Mouse (Mus musculus) skeletal muscle tissue, postnatal 0 days (tissue): Measurements from ENCODE around the gene Tmem95. TPM values are rescaled to one million over a fixed set of nuclear protein-coding genes. Genes with fewer than 3 reads are reported as not detected.

Experiments
- microRNA-seq, 2 experiments: library from miRNA; unstranded; fragments of <30 nt; microRNA quantifications; one replicate each; pipeline ENCODE4; 2016
- polyA plus RNA-seq: library from polyadenylated mRNA; unstranded; fragments of >200 nt; fragmentation: Nextera tagmentation; extraction: Ambion mirVana; gene quantifications from 2 replicates; pipeline ENCODE4 v1.2.1, GENCODE M21; 2015

Tmem95 gene
- not detected in 2 replicates for polyA plus RNA-seq

DNA sequence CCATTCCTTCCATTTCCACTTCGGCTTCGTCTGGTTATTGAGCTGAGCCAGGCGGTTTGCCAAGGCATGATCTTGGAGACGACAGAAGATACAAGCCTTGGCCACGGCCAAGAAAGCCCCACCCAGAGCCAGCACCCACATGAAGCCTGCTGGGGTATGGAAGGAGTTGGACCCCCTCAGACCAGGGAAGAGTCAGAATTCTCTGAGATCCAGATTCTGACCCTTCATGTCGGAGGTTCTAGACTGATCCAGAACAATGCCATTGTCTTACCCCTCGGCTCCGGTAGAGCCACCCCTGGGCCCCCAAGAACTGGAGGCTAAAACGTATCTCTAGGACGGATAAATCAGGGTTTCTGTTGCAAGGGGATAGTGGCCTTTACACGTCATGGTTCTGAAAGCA lies at the start of gene Tmem95:
Tmem95 (minus strand) TSS at position 141 of the 400 bp plus-strand sequence.

DNA sequence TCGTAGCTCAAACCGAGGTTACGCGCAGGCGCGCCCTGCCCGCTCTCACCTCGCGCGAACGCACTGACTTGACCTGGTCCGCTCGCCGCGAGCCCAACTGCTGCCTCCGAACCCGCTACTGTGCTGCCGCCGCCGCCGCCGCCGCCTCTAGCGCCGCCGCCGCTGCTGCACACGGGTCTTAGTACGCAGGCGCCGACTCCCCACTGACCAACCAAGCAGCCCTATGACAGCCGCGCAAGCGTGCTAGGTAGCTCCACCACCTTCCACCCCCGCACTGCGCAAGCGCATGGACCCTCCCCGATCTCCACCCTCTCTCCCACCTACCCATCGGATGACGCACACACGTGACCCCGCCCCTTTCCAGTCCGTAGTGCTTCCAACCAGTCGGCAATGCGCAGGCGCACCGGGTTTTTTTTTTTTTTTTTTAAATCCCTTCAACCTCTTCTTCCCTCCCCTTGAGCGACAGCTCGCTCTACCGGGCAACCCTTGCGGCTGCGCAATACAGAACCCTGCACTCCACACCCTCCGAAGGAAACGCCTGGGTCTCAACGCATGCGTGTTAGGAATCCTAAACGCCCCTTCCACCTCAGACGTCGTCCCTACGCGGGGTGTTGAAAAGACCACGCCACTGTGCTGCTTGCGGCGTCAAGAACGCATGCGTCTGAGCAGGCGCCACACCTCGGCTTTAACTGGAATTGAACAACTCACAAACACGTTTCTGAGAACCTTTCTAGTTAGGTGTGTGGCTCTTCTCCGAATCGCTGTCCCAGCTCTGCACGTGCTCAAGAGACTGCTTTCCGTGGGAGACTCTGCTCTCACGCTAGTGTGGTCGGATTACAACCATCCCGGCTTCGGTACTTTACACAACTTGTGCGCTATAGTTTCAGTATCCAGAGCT lies 43.5 kb upstream of the Tmem95 start, which contains the start of gene Eif5a:
Eif5a (minus strand) TSS at position 845 of the 898 bp plus-strand sequence.

DNA sequence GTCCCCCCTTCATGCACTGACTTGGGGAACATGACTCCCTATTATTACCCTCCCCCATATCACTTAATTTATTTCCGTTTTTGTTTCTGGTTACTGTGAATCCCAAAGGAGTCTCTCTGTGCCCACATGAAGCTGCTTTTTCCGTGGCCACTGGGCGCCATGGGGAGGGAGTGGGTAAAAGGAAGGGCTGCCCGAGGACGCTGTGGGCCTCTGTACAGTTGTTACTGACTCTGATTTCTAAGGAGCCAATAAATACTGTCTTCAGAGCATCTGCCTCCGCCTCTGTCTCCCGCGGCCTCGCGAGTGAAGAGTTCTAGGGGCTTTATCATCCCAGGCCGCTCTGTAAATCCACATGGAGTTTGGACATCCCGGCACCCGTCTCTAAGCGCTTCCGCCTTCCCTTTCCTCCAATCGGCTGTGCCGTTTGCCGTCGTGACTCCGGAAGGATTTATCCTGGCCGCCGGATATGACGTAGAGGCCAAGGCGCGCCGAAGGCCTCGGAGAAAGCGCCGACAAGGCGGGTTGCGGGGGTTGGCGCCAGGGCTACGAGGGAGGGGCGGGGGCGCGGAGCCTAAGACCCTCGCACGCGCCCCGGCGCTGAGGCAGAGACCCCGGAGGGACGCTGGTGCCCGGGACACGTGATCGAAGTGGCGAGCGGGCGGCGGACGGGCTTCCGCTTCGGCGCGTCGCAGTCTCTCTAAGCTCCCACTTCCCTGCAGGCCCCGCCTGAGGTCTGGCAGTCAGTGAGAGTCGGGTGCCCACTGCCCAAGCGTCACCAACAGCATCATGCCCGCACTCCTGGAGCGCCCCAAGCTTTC lies 35.9 kb upstream of the Tmem95 start, which contains the start of gene Gps2:
Gps2 (plus strand) TSS at position 335 of the 818 bp plus-strand sequence.

DNA sequence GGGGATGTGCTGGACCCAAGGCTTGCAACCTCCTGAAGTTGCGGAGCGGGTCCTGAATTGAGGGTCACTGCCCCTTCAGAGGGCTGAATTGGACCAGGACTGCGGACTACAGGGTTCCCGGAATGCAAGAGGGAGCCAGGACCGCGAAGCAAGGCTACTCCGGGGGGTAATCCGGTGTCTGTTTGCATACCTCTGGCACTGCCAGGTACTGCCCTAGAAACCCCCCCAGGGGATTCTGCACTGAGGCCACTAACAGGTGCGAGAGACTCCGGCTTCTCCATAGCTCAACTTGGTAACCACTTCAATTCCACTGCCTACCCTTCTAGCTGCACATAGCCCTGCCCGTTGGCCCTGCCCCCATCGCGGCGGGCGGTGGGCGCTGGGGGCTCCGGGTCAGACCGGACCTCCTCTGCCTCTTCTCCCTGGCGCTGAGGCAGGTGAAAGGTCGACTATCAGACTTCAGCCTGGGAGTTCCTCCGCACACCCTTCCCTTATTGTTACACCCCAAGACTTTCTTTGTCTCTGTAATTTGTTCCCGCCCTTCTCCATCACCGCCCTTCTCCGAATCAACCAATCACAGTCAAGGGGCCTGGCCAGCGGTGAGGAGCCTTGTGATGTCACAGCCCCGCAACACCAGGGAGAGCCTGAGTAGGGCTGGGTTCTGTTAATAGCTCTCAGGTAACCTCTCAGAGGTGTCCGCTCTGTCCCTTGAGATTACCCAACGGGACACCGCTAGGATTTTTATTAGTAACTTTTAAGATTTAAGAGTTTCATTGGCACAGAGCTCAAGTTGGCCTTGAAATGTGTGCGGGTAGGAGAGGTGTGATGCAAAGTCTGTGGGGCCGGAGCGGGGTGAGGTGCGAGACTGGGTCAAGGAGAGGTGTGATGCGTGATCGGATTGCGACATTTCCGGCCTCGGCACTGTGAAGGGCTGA lies 22.9 kb upstream of the Tmem95 start, which contains the start of the genes 2810408A11Rik and Neurl4:
2810408A11Rik (minus strand) TSS at position 517 of the 935 bp plus-strand sequence.
Neurl4 (plus strand) TSS at position 602 of the 935 bp plus-strand sequence.

DNA sequence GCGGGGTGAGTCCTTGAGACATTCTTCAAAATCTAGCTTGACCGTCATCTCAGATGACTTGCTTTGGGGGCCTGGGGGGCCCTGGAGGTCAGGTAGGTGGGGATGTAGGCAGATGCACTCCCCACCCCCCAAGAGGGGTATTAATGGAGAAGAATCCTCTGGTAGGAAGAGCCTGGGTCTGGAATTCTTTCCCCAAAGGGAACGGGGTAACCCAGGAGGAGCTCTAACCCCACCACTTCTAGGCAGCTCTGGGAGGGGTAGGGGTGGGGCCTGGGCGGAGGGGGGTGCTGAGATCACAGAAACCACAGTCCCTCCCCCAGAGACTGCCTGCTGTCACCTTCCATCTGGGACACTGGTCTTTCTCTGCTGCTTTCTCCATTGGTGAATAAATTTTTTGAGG lies 17.5 kb upstream of the Tmem95 start, which contains the start of gene Acap1:
Acap1 (minus strand) TSS at position 249 of the 400 bp plus-strand sequence.

DNA sequence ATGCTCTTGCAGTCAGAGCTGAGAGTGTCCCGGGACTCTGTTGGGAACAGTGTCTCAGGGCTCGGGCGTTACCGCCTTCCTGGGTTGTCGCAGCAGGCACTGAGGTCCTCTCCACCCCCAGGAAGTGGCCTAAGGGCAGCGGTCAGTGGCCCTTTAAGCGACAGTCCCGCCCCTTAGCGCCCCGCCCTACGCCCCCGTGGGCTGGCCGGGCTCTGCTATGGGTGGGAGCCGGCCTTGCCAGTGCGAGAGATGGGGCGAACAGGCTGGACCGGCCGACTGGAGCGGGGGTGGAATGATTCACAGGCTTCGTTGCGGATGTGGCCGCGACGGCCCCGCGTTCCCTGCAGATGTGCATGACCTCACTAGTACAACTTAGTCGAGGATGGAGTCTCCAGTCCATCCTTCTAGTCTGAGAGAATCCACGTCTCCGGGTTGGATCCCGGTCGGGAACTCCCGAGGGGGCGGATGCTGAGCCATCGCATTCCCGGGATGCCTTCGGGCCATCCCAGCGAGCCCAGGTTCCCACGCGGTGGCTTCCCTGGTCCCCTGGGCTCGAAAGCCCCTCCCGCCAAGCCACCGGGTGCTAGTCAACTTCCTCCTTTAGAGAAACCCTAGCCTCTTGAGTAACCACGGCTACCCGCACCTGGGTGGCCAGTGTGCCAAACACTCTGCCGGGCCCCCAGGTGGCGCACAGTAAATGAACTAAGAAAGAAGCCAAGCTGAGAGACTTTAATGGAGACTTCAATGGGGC lies 3.2 kb upstream of the Tmem95 start, which contains the start of gene Kctd11:
Kctd11 (minus strand) TSS at position 554 of the 751 bp plus-strand sequence.

DNA sequence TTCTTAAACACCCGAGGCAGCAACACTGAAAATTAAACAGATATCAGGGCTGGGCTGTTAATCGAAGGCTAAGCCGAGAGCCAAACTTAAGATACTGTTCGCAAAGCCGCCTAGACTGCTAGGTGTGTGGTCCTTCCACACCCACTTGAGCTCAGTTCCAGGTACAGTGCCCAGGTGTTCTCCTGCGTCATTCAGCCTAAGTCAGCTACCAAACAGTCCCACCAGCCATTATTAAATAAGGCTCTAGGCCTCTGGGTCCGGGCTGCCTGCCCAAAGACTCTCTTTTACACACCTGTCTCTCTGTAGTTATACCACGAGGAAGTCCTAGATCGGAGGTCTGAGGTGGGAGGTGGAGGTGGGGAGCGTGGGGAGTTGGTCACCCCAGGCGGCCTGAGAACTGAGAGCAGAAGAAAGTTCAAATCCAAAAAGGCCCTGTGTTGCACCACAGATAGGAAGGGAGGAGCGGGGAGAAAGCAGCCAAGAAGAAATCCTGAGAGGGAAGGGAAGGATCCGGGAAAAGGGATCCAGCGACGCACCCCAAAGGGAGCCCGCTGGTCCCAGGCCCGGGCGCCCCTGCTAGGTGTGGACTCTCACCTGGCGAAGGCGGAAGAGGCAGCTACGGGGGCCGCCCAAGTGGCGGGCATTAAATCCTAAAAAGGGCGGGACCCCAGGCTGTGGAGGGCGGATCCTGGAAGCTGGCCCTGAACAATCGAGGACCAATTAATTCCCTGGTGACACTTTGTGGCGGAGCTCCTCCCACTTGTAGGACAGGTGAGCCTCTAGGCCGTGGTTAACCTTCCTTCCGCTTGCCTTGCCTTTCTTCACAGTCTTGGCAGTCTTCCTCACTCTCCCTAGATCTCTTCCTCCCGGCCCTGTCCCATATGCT lies 19.5 kb downstream of the Tmem95 start, which contains the start of gene Tnk1:
Tnk1 (minus strand) TSS at position 618 of the 886 bp plus-strand sequence.

DNA sequence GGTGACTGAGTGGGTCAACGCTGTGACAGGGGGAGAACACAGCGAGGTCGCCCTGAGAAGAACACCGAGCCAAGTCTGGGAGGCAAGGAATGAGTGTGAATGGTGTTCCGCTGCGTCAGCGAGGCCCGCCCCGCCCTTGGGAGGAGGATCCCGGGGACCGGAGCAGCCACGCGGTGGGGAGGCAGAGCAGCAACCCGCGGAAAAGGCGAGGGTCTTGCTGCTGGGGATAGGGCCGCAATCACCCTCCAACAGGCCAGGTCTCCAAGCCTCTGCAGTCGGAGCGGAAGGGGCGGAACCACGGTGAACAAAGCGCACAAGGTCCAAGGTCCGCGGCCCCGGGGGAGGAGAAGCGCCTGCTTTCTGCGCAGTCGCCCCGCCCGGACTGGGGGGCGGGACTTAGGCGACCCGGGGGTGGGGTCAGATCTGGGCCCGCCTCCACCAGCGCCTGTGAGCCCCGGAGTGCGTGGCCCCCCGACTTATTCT lies 31.6 kb downstream of the Tmem95 start, which contains the start of gene Plscr3:
Plscr3 (plus strand) TSS at position 179 of the 483 bp plus-strand sequence.

DNA sequence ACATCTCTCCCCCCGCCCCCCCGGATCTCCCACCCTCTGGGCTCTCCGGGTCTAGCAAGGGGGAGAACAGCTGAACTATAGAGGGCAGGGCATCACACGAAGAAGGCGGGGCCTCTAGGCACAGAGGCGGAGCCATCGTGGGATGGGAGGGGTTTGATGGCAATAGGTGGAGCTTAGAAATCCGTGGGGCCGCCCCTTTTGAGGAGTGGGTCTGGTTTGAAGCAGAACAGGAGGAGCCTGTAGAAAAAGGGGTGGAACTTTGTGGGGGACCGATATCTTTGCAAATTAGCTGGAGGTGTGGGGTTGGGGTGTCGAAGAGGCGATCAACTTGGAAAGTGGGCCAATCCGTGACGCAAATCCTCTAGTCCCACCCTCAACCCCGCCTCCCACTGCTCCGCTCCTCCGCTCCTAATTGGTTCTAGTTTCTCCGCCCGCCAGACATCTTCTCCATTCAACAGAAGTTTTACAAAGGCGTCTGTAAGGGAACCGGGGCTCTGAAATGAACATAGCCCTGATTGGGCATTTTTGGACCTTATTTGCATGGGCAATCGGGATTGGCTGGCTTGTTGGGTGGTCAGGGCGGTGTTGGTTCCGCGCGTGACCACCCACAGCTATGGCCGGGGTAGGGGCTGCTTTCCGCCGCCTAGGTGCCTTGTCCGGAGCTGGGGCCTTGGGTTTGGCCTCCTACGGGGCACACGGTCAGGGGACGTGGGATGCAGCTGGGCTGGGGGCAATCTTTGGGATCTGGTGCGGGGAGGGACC lies 39.7 kb downstream of the Tmem95 start, which contains the start of gene Tmem256:
Tmem256 (plus strand) TSS at position 563 of the 762 bp plus-strand sequence.

DNA sequence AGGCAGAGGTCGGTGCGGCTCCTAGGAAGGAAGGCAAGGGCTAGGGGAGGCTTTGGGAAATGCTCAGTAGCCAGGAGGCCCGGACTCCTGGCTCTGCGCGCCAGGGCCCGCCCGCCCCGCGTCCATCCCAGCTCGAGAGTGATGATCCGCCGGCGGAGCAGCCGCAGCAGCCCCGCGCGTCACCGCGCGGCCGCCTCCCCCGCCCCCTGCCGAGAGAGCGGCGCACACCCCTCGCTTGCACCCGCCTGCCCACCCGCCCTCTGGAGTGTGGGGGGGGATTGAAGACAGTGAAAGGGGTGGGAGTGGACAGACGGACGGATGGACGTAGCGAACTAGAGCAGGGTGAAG lies 40.2 kb downstream of the Tmem95 start, which contains the start of gene Nlgn2:
Nlgn2 (minus strand) TSS at position 181 of the 348 bp plus-strand sequence.

Small RNA genes within 50 kb of the gene (microRNA-seq; reads per million reads assigned to microRNA genes)
- 0 reads per million in 2 experiments for gene Mir6924

Other genes with a start within 250 kb of the Tmem95 start
- 19.9 and 21.3 TPM in 2 replicates for gene Fxr2, start 245.0 kb downstream of the Tmem95 start, polyA plus RNA-seq
- gene Sox15, start 222.7 kb downstream of the Tmem95 start, polyA plus RNA-seq, result 0.16 TPM in 1 of 2 replicates, not detected in the other
- 29.7 and 47.4 TPM in 2 replicates for gene Mpdu1, start 215.4 kb downstream of the Tmem95 start, polyA plus RNA-seq
- gene Cd68, start 211.9 kb downstream of the Tmem95 start, polyA plus RNA-seq, result 16.2 and 25.5 TPM in 2 replicates
- gene Eif4a1, start 205.6 kb downstream of the Tmem95 start, polyA plus RNA-seq, result 167 and 224 TPM in 2 replicates
- gene Senp3, start 195.9 kb downstream of the Tmem95 start, polyA plus RNA-seq, result 26.4 and 29.2 TPM in 2 replicates
- gene Tnfsf13, start 192.2 kb downstream of the Tmem95 start, polyA plus RNA-seq, result 0.65 and 0.67 TPM in 2 replicates
- 11.5 and 13.1 TPM in 2 replicates for gene Tnfsf12, start 182.2 kb downstream of the Tmem95 start, polyA plus RNA-seq
- gene Tnfsfm13, start 181.9 kb downstream of the Tmem95 start, polyA plus RNA-seq, result 5.9 and 6.9 TPM in 2 replicates
- gene Polr2a, start 119.4 kb downstream of the Tmem95 start, polyA plus RNA-seq, result 9.3 and 10.3 TPM in 2 replicates
- gene Slc35g3, start 116.0 kb downstream of the Tmem95 start, polyA plus RNA-seq, result not detected in 2 replicates
- gene Zbtb4, start 112.1 kb downstream of the Tmem95 start, polyA plus RNA-seq, result 2.5 and 2.9 TPM in 2 replicates
- gene Chrnb1, start 82.1 kb downstream of the Tmem95 start, polyA plus RNA-seq, result 79.0 and 95.8 TPM in 2 replicates
- gene Fgf11, start 76.2 kb downstream of the Tmem95 start, polyA plus RNA-seq, result 1.5 and 2.2 TPM in 2 replicates
- gene Tmem102, start 72.4 kb downstream of the Tmem95 start, polyA plus RNA-seq, result 0.31 and 0.45 TPM in 2 replicates
- gene Gm39566, start 62.7 kb downstream of the Tmem95 start, polyA plus RNA-seq, result not detected in 2 replicates
- not detected in 2 replicates for gene Spem2, start 59.6 kb downstream of the Tmem95 start, polyA plus RNA-seq
- not detected in 2 replicates for gene Spem1, start 55.8 kb downstream of the Tmem95 start, polyA plus RNA-seq
- 2.1 TPM in 2 replicates for gene Nlgn2, start 40.2 kb downstream of the Tmem95 start, polyA plus RNA-seq
- gene Tmem256, start 39.5 kb downstream of the Tmem95 start, polyA plus RNA-seq, result 242 and 272 TPM in 2 replicates
- 36.6 and 44.6 TPM in 2 replicates for gene Plscr3, start 31.6 kb downstream of the Tmem95 start, polyA plus RNA-seq
- gene Tnk1, start 19.3 kb downstream of the Tmem95 start, polyA plus RNA-seq, result 0.09 and 0.46 TPM in 2 replicates
- gene Kctd11, start 3.4 kb upstream of the Tmem95 start, polyA plus RNA-seq, result 2.6 and 3.6 TPM in 2 replicates
- gene Acap1, start 17.5 kb upstream of the Tmem95 start, polyA plus RNA-seq, result 0.34 and 0.46 TPM in 2 replicates
- 1.8 and 2.4 TPM in 2 replicates for gene 2810408A11Rik, start 23.0 kb upstream of the Tmem95 start, polyA plus RNA-seq
- gene Neurl4, start 23.1 kb upstream of the Tmem95 start, polyA plus RNA-seq, result 3.0 and 3.3 TPM in 2 replicates
- gene Gps2, start 35.9 kb upstream of the Tmem95 start, polyA plus RNA-seq, result 41.9 and 42.1 TPM in 2 replicates
- gene Eif5a, start 43.9 kb upstream of the Tmem95 start, polyA plus RNA-seq, result 952 and 1,117 TPM in 2 replicates
- gene Ybx2, start 57.8 kb upstream of the Tmem95 start, polyA plus RNA-seq, result 0.78 and 0.85 TPM in 2 replicates
- 128 and 138 TPM in 2 replicates for gene Slc2a4, start 70.2 kb upstream of the Tmem95 start, polyA plus RNA-seq
- gene Cldn7, start 86.8 kb upstream of the Tmem95 start, polyA plus RNA-seq, result 0.23 and 0.57 TPM in 2 replicates
- gene Ctdnep1, start 103.1 kb upstream of the Tmem95 start, polyA plus RNA-seq, result 42.1 and 46.1 TPM in 2 replicates
- gene Elp5, start 104.5 kb upstream of the Tmem95 start, polyA plus RNA-seq, result 86.0 and 92.4 TPM in 2 replicates
- 320 and 389 TPM in 2 replicates for gene Gabarap, start 113.1 kb upstream of the Tmem95 start, polyA plus RNA-seq
- 31.1 and 33.7 TPM in 2 replicates for gene Phf23, start 117.8 kb upstream of the Tmem95 start, polyA plus RNA-seq
- 11.2 and 11.8 TPM in 2 replicates for gene Dvl2, start 122.6 kb upstream of the Tmem95 start, polyA plus RNA-seq
- gene Acadvl, start 137.4 kb upstream of the Tmem95 start, polyA plus RNA-seq, result 311 and 331 TPM in 2 replicates
- 3.3 and 5.3 TPM in 2 replicates for gene Dlg4, start 138.9 kb upstream of the Tmem95 start, polyA plus RNA-seq
- gene Asgr1, start 176.1 kb upstream of the Tmem95 start, polyA plus RNA-seq, result 0.13 and 0.21 TPM in 2 replicates
- 0.23 and 0.68 TPM in 2 replicates for gene Asgr2, start 214.6 kb upstream of the Tmem95 start, polyA plus RNA-seq